Mouse (Mus musculus): ENCODE measurements around the gene Samd3.

DNA sequence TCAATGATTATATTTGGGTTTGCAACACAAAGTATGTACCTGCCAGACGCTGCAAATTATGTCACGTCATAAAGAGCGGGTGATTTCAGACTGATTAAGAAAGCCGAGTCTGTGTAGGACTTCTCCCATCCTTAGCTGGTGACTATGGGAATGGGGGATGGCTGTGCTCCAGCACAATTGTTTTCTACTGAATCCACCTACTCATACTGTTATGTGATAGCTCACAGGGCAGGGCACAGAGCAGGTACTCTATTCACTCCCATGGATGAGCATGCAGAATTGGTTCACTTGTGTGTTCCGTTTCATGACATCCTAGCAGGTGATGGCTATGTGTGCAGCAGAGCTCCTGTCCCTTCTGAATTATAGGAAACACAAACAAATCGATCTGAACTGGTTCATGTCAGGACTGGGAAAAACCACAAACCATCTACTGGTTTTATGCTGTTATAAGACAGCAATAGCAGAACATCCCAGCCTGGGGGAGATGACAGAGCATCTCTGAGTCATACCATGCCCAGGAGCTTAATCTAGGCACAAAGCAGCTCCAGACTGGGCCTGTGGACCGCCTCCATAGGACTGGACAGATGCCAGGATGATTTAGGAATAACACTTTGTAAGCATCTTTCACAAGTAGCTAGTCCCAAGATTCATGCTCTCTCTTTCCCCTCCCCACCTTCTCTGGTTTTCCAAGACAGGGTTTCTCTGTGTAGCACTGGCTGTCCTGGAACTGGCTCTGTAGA lies 20.1 kb downstream of the Samd3 start:
- TF ChIP-seq POLR2A (IDR thresholded peaks at IDR 0.05; ENCODE audit: insufficient read depth, low read depth, low read length) (no peak), CTCF (IDR thresholded peaks at IDR 0.05) (no peak), EP300 (IDR thresholded peaks at IDR 0.05; ENCODE audit: insufficient read depth, low read depth, low read length) (no peak)

Data from heart, adult 2 months (tissue).